Mouse (Mus musculus) cerebellum, adult 8-10 months (tissue): ENCODE measurements around the gene Gm11569.
"Not testable (repeated sequence)": the region's sequence is repeated elsewhere in the genome, so short reads cannot be mapped to it uniquely, and the experiment has no call there.

Experiments
- DNase-seq: peaks from one replicate; pipeline ENCODE4 v3.0.0; 2022

Gm11569 gene

GRCm38 (mm10) chr11:99798832-99799231 lies at the start of gene Gm11569:
Gene Gm11569 (minus strand): TSS chr11:99798932.
- DNase-seq: not testable (repeated sequence)

GRCm38 (mm10) chr11:99846746-99847145 lies 48.0 kb upstream of the Gm11569 start:
- DNase-seq: no peak

- DNase-seq: no peak
Measured at GRCm38 (mm10) chr11:99842185-99842584, 43.5 kb upstream of the Gm11569 start.

- DNase-seq: no peak
Measured at GRCm38 (mm10) chr11:99837966-99838365, 39.2 kb upstream of the Gm11569 start, which contains the start of gene 2300003K06Rik. Gene 2300003K06Rik (minus strand): TSS chr11:99838066.

GRCm38 (mm10) chr11:99815566-99815965 lies 16.8 kb upstream of the Gm11569 start, which contains the start of gene Gm11564:
Gene Gm11564 (minus strand): TSS chr11:99815666.
- not testable (repeated sequence) for DNase-seq

GRCm38 (mm10) chr11:99809792-99810191 lies 11.1 kb upstream of the Gm11569 start, which contains the start of gene Krtap4-13:
Gene Krtap4-13 (minus strand): TSS chr11:99809892.
- not testable (repeated sequence) for DNase-seq

GRCm38 (mm10) chr11:99804346-99804745 lies 5.6 kb upstream of the Gm11569 start, which contains the start of gene Gm11554:
Gene Gm11554 (minus strand): TSS chr11:99804446.
- DNase-seq: not testable (repeated sequence)

GRCm38 (mm10) chr11:99793367-99793766 lies 5.4 kb downstream of the Gm11569 start, which contains the start of gene Gm11596:
Gene Gm11596 (minus strand): TSS chr11:99793467.
- no peak for DNase-seq

- not testable (repeated sequence) for DNase-seq
Measured at GRCm38 (mm10) chr11:99784900-99785299, 13.8 kb downstream of the Gm11569 start, which contains the start of gene Krtap4-9. Gene Krtap4-9 (plus strand): TSS chr11:99785200.

- no peak for DNase-seq
Measured at GRCm38 (mm10) chr11:99780604-99781003, 18.1 kb downstream of the Gm11569 start, which contains the start of gene Krtap4-8. Gene Krtap4-8 (minus strand): TSS chr11:99780704.

- DNase-seq: no peak
Measured at GRCm38 (mm10) chr11:99778401-99778800, 20.3 kb downstream of the Gm11569 start.

GRCm38 (mm10) chr11:99772813-99773212 lies 25.9 kb downstream of the Gm11569 start, which contains the start of gene Gm11595:
Gene Gm11595 (minus strand): TSS chr11:99772913.
- DNase-seq: not testable (repeated sequence)

- DNase-seq: no peak
Measured at GRCm38 (mm10) chr11:99768410-99768809, 30.3 kb downstream of the Gm11569 start.

- DNase-seq: no peak
Measured at GRCm38 (mm10) chr11:99758877-99759276, 39.9 kb downstream of the Gm11569 start.
